Mouse (Mus musculus): Measurements from ENCODE around the gene Fam214a. TPM values are rescaled to one million over a fixed set of nuclear protein-coding genes. Genes with fewer than 3 reads are reported as not detected.

Gene Fam214a
- 10 to 100 TPM; 28.4 to 31.3 TPM for total RNA-seq (2021)
- long read RNA-seq, experiment 1, full-length matches to known transcripts = 21 of 30 reads
- long read RNA-seq, experiment 1, partial matches to known transcripts = 4 of 30 reads
- long read RNA-seq, experiment 1, other reads (novel, unspliced or antisense) = 5 of 30 reads
- long read RNA-seq, experiment 2, full-length matches to known transcripts = 13 of 20 reads
- long read RNA-seq, experiment 2, partial matches to known transcripts = 2 of 20 reads
- long read RNA-seq, experiment 2, other reads (novel, unspliced or antisense) = 5 of 20 reads

- DNase-seq = peak; percentile 86
Observed at GRCm38 (mm10) chr9:74952756-74953247, at the start of gene Fam214a. Fam214a (plus strand) TSS chr9:74952884.

GRCm38 (mm10) chr9:74904866-74905508, 47.7 kb upstream of the Fam214a start:
- peak; percentile 71 for DNase-seq

GRCm38 (mm10) chr9:74906951-74907350, 45.7 kb upstream of the Fam214a start:
- no peak for DNase-seq

- DNase-seq = peak; percentile 46
Observed at GRCm38 (mm10) chr9:74909245-74909644, 43.4 kb upstream of the Fam214a start.

GRCm38 (mm10) chr9:74910226-74910759, 42.4 kb upstream of the Fam214a start:
- no peak for DNase-seq

- DNase-seq = peak; percentile 36
Observed at GRCm38 (mm10) chr9:74911430-74911829, 41.3 kb upstream of the Fam214a start.

GRCm38 (mm10) chr9:74911919-74912318, 40.8 kb upstream of the Fam214a start:
- DNase-seq = no peak

- no peak for DNase-seq
Observed at GRCm38 (mm10) chr9:74912619-74913376, 39.9 kb upstream of the Fam214a start.

GRCm38 (mm10) chr9:74915611-74916010, 37.1 kb upstream of the Fam214a start:
- no peak for DNase-seq

- no peak for DNase-seq
Observed at GRCm38 (mm10) chr9:74920450-74920849, 32.2 kb upstream of the Fam214a start.

- DNase-seq = no peak
Observed at GRCm38 (mm10) chr9:74921422-74921821, 31.3 kb upstream of the Fam214a start.

GRCm38 (mm10) chr9:74922884-74923283, 29.8 kb upstream of the Fam214a start:
- no peak for DNase-seq

- no peak for DNase-seq
Observed at GRCm38 (mm10) chr9:74923291-74923977, 29.2 kb upstream of the Fam214a start.

- no peak for DNase-seq
Observed at GRCm38 (mm10) chr9:74925220-74925769, 27.4 kb upstream of the Fam214a start.

- no peak for DNase-seq
Observed at GRCm38 (mm10) chr9:74929981-74930423, 22.7 kb upstream of the Fam214a start.

GRCm38 (mm10) chr9:74930653-74931052, 22.0 kb upstream of the Fam214a start:
- DNase-seq = no peak

- no peak for DNase-seq
Observed at GRCm38 (mm10) chr9:74935289-74935688, 17.4 kb upstream of the Fam214a start.

- no peak for DNase-seq
Observed at GRCm38 (mm10) chr9:74937761-74938160, 14.9 kb upstream of the Fam214a start.

GRCm38 (mm10) chr9:74938670-74939534, 13.8 kb upstream of the Fam214a start:
- peak; percentile 16 for DNase-seq

- no peak for DNase-seq
Observed at GRCm38 (mm10) chr9:74946713-74947402, 5.8 kb upstream of the Fam214a start.
